Mouse (Mus musculus): Measurements from ENCODE around the gene Vmn1r42.
"Not testable (repeated sequence)": the region's sequence is repeated elsewhere in the genome, so short reads cannot be mapped to it uniquely, and the experiment has no call there.

Gene Vmn1r42

DNA sequence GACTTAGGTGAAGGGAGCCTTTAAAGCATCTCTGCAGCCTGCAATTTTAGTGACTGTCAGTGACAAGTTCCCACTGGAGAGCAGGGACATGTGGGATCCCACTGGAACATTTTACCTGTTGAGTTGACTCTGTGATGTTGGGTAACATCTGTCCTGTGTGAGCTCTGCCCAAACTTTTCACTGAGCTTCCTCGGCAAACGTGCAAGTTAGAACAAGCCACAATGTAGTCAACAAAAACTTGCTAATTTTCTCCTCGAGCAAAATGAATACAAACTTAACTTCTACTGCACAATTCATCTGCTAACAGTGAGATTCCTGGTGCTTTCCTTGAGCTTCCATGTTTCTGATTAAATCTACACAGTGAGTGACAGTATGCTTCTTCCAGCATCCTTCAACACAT is at the start of gene Vmn1r42, which contains the start of gene Vmn1r43:
Gene Vmn1r42, minus strand, starts transcription at position 101 of the 400 bp plus-strand sequence.
Gene Vmn1r43, minus strand, starts transcription at position 101 of the 400 bp plus-strand sequence.
- in situ Hi-C loops (cut with MboI, MseI): not testable (repeated sequence)

- in situ Hi-C loops (cut with MboI, MseI): no loop called here
Measured at GRCm38 (mm10) chr6:89883812-89884211, 7.6 kb upstream of the Vmn1r42 start.

DNA sequence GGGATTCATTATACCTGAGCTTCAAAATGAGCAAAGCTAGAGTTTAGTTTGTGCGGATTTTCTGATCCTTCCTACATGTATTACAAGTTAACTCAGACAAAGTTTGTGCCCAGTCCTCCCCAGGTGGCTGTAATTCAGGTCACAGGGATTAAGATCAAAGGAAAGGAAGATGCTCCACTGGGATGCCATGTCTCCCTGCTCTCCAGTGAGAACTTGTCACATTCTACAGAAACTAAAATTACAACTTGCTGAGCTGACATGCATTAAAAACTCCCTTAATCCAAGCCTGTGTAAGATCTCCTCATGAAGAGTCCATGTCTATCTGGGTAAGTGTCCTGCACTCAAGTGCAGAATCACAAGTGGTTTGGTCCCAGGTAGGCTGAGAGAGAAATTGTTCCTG is 7.1 kb upstream of the Vmn1r42 start, which contains the start of gene Vmn1r44:
Gene Vmn1r44, plus strand, starts transcription at position 301 of the 400 bp plus-strand sequence.
- in situ Hi-C loops (cut with MboI, MseI): no loop called here

DNA sequence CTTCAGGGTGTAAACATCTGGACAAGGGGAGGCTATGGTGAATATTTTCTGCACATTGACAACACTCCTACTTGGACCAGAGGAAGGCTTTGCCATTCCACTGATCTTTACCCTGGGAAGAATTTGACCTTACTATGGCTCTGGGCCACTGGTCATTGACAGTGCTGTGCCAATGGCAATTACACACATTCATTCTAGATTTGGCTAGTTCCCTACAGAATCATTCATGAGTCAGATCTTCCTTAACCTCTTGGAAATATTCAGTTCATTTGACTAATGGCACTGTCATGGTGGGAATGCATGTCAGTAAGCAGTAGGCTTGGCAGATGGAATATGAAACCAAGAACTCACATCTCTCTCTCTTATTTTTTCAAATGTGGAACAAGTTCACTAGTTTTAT is 4.7 kb upstream of the Vmn1r42 start:
- in situ Hi-C loops (cut with MboI, MseI): no loop called here

DNA sequence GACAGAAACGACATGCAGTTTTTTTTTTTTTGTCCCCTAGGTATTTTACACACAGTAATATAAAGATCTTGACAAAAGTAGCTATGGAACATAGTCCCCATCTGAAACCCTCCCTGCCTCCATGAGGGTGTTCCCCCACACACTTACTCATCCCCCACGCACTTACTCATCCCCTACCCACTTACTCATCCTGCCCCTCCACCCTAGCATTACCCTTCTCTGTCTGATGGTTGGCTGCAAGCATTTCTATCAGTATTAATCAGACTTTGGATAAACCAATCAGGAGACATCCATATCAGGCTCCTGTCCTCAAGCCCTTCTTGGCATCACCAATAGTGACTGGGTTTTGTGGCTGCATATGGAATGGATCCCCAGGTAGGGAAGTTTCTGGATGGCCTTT is 750 bp upstream of the Vmn1r42 start:
- in situ Hi-C loops (cut with MboI, MseI): no loop called here

- in situ Hi-C loops (cut with MboI, MseI): no loop called here
Measured at GRCm38 (mm10) chr6:89867976-89868375, 8.2 kb downstream of the Vmn1r42 start.

- in situ Hi-C loops (cut with MboI, MseI): no loop called here
Measured at GRCm38 (mm10) chr6:89867276-89867675, 8.9 kb downstream of the Vmn1r42 start.

GRCm38 (mm10) chr6:89863792-89864191 is 12.4 kb downstream of the Vmn1r42 start:
- in situ Hi-C loops (cut with MboI, MseI): no loop called here

DNA sequence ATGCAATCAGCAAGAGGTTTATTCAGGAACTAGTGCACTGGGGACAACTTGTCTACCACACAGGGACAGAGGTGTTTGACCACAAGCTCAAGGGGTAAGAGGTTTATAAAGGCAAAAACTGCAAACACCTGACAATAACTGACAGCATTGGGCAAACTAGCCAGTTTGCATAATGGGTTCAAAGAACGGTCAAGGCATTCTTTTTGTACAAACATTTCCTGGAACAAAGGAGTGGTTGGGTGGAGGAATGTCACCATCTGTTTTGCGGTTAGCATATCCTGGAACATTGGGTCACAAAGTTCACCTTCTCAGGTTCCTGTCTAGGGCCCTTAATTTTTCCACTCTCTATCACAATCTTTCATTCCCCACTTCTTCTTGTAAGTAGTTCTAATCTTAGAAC is 16.4 kb downstream of the Vmn1r42 start:
- in situ Hi-C loops (cut with MboI, MseI): no loop called here

- in situ Hi-C loops (cut with MboI, MseI): no loop called here
Measured at GRCm38 (mm10) chr6:89857552-89857951, 18.7 kb downstream of the Vmn1r42 start.
